ENCODE assay signal across 2 mouse cellular contexts in the genomic region with DNA sequence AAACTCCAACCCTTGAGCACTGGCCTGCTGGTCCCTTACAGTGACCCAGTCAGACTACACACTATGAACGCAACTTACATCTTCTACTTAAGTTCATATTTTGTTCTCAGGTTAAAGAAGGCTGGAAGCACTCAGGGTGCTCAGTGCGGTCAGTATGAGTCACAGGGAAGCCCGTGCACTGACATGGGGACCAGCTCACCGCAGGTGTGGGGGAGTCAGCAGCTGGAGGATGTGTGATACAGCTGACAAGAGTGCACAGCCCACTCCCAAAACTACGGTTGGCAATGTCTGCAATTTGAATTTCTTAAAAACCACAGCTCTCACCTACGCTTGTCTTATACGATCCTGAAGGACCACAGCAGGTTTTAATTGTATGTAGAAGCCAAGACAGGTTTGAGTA.
A peak's percentile ranks its signal among the peaks of the same experiment; 100 is the strongest.
TF ChIP-seq lines count a peak whose summit lies in the region.

No protein-coding gene starts in this region.

TF ChIP-seq in C2C12, 6 proteins besides CTCF, POLR2A, EP300 and RAD21 (continued from another document):
- TF ChIP-seq MAX (IDR thresholded peaks at IDR 0.05) (no peak), MYOG (IDR thresholded peaks at IDR 0.05; ENCODE audit: control insufficient read depth, extremely low read depth, insufficient read length) (no peak)

TF ChIP-seq in CH12.LX, 34 proteins besides CTCF, POLR2A, EP300 and RAD21 (continued from another document):
- TF ChIP-seq JUN (IDR thresholded peaks at IDR 0.05; ENCODE audit: insufficient read depth, low read depth, low read length) (no peak), ETS1 (conservative IDR thresholded peaks at IDR 0.05; ENCODE audit: low read depth, low read length) (peak; percentile 79), MXI1 (IDR thresholded peaks at IDR 0.05; ENCODE audit: low read depth, low read length) (no peak), MAZ (IDR thresholded peaks at IDR 0.05; ENCODE audit: low read depth, low read length) (no peak), MAX (IDR thresholded peaks at IDR 0.05; ENCODE audit: low read length) (no peak)
